Mouse (Mus musculus): ENCODE data around the gene Rps17. TPM values are rescaled to one million over a fixed set of nuclear protein-coding genes. Genes with fewer than 3 reads are reported as not detected.

Gene Rps17
- 157 and 293 TPM in 2 replicates for polyA plus RNA-seq (2012; ENCODE audit: low replicate concordance)

GRCm38 (mm10) chr7:81344544-81345446 lies at the start of gene Rps17:
Gene Rps17, minus strand, starts transcription at chr7:81345254.

Other genes with a start within 250 kb of the Rps17 start
- not detected in 2 replicates for gene Slc28a1, start 230.5 kb downstream of the Rps17 start, polyA plus RNA-seq (2012; ENCODE audit: low replicate concordance)
- gene Pde8a, start 131.7 kb downstream of the Rps17 start, polyA plus RNA-seq (2012; ENCODE audit: low replicate concordance): 2.5 and 7.6 TPM in 2 replicates
- not detected in 2 replicates for gene Cpeb1, start 110.2 kb upstream of the Rps17 start, polyA plus RNA-seq (2012; ENCODE audit: low replicate concordance)
- gene Ap3b2, start 148.7 kb upstream of the Rps17 start, polyA plus RNA-seq (2012; ENCODE audit: low replicate concordance): not detected in 2 replicates
- not detected in 2 replicates for gene BC048679, start 153.0 kb upstream of the Rps17 start, polyA plus RNA-seq (2012; ENCODE audit: low replicate concordance)
- gene Fsd2, start 221.7 kb upstream of the Rps17 start, polyA plus RNA-seq (2012; ENCODE audit: low replicate concordance): 0.02 and 0.04 TPM in 2 replicates
- 23.9 and 38.9 TPM in 2 replicates for gene Whamm, start 226.0 kb upstream of the Rps17 start, polyA plus RNA-seq (2012; ENCODE audit: low replicate concordance)